Mouse (Mus musculus): ENCODE measurements at regions not wholly inside any gene's neighbourhood (a gene's known extent, or its start where the extent isn't known, plus 50 kb on each side); places are given as distances from the start of the nearest gene placed in this dataset.

DNA sequence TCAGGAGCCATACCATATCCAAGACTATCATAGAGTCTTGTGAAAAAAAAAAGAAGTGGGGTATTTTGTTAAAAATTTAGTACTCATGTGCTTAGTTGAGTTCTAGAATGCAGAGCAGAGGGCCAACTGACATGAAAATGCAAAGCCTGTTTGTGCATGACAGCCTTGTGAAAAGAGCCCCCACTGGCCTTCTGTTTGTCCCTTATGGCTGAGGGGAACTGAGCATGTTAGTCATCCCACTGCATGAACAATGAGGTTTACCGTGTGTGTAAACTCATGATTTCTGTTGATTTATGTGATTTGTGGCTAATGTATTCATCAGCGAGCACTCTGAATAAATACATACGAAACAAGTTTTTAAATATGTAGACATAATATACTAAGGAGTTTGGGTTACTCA lies 266.1 kb upstream of the Nox3 start:
- DNase-seq (ENCODE audit: low read depth, low spot score), result no peak

DNA sequence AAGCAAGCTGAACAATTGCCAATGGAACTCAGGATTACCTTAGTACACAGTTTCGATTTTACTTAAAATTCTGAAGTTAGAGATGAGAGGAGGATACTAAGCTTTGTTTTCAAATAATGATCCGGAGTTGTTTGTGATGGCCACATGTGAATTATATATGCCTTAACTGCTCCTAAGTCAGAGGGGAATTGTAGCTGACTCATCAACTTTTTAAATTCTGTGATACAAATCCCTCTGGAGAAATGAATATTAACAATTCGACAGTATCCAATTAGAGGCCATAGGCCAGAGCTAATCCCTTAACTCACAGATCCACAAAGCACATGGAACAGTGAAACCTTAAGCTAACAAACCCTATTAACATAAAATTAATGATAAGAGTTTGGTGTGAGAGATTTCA lies 250.5 kb upstream of the Nox3 start:
- no peak for DNase-seq (ENCODE audit: low read depth, low spot score)

GRCm38 (mm10) chr17:3936361-3936760 lies 240.3 kb upstream of the Nox3 start:
- DNase-seq (ENCODE audit: low read depth, low spot score), result no peak

- no peak for DNase-seq (ENCODE audit: low read depth, low spot score)
Observed at GRCm38 (mm10) chr17:3933208-3933607, 237.1 kb upstream of the Nox3 start.

DNA sequence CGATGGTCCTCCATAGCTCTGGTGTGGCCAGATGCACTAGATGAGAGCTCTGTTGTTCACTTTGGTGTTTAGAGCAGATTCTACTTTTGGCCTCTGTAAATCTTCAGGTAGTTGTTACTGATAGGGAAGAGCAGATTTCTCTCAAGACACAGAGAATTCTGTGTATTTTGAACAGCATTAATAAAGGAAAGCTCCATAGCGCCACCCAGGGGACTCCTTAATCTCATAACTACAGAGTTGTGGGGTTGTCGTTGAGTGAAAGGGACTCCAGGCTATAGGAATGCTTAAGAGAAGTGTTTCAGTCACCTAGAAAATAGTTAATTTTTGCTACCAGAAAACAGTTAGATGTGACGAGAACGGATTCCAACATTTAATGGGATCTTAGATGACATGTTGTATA lies 236.0 kb upstream of the Nox3 start:
- no peak for DNase-seq (ENCODE audit: low read depth, low spot score)

- DNase-seq (ENCODE audit: low read depth, low spot score), result no peak
Observed at GRCm38 (mm10) chr17:3927106-3927505, 231.0 kb upstream of the Nox3 start.

GRCm38 (mm10) chr17:3920282-3920681 lies 224.2 kb upstream of the Nox3 start:
- no peak for DNase-seq (ENCODE audit: low read depth, low spot score)

GRCm38 (mm10) chr17:3892826-3893225 lies 196.8 kb upstream of the Nox3 start:
- DNase-seq (ENCODE audit: low read depth, low spot score), result no peak

- no peak for DNase-seq (ENCODE audit: low read depth, low spot score)
Observed at GRCm38 (mm10) chr17:3883146-3883545, 187.1 kb upstream of the Nox3 start.

- no peak for DNase-seq (ENCODE audit: low read depth, low spot score)
Observed at GRCm38 (mm10) chr17:3879075-3879474, 183.0 kb upstream of the Nox3 start.

- DNase-seq (ENCODE audit: low read depth, low spot score), result no peak
Observed at GRCm38 (mm10) chr17:3869459-3870194, 173.6 kb upstream of the Nox3 start.

GRCm38 (mm10) chr17:3862384-3862783 lies 166.3 kb upstream of the Nox3 start:
- no peak for DNase-seq (ENCODE audit: low read depth, low spot score)

DNA sequence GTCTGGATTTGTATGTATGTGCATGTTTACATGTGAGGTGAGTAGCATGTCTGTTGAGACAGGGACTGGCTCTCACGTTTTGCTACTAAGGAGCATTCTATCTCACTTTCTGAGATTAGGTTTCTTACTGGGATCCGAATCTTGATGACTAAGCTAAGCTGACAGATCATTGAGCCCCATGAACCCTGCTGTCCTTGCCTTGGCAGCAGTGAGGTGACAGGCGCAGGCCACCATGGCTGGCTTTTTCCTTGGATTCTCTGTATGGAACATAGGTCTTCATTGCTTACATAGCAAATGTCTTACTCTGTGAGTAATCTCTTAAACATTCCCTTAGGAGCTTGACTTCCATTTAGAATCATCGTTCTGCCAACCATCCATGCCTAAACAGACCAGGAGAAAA lies 140.3 kb upstream of the Nox3 start:
- DNase-seq (ENCODE audit: low read depth, low spot score), result no peak

GRCm38 (mm10) chr17:3811187-3811586 lies 115.1 kb upstream of the Nox3 start:
- no peak for DNase-seq (ENCODE audit: low read depth, low spot score)

- no peak for DNase-seq (ENCODE audit: low read depth, low spot score)
Observed at GRCm38 (mm10) chr17:3803507-3803906, 107.4 kb upstream of the Nox3 start.

DNA sequence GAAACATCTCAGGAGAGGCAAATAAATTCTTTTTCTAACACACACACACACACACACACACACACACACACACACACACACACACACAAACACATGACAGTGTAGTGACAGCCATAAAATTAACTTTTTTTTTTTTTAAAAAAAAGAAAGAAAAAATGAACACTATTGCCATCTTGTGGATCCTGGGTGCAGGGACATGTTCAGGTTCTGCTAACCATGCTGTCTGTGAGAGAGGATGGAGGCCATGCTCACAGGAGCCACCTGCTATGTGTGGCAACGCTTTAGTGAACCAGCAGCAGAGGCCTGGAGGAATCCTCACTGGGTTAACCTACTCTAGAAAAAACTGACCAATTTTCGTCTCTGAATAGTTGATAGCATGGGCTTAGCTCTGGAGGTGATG lies 96.5 kb upstream of the Nox3 start:
- peak; percentile 2 for DNase-seq (ENCODE audit: low read depth, low spot score)

DNA sequence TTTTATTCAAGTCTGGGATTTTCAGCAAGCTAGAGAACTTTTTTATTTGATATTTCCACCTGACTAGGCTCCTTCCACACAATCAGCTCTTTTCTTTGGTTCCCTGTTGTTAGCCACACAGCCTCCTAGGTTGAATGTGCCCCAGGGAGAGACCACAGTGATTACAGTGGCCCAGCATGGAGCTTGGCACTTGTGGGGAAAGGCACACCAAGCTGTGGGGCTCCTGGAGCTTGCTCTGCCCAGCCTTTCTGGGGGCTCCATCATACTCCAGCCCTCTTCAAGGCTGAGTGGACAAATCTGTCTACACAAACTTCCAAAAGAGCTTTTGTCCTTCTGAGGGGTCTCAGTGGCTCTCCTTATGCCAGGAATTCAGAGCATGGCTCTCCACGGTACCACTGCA lies 86.1 kb upstream of the Nox3 start:
- DNase-seq (ENCODE audit: low read depth, low spot score), result no peak

DNA sequence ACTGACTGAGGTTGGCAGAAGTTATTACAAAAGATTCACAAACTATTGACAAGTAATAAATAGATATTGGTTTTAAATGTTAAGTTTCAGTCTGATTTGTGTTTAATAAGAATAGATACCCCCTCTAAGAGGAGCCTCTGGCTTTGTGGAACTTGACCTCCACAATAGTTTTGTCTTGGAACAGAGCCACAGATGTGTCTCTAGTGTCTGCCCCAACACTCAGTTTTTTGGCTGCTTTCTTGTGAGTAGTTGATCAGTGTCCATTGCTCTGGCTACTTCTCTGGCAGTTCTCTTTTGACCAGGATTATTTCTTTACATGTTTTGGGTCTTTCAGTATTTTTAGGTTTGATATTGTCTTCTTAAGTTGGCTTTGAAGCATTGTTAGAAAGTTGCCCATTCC lies 81.6 kb upstream of the Nox3 start:
- DNase-seq (ENCODE audit: low read depth, low spot score), result no peak

- DNase-seq (ENCODE audit: low read depth, low spot score), result no peak
Observed at GRCm38 (mm10) chr17:3747808-3748335, 51.8 kb upstream of the Nox3 start.
